Mouse (Mus musculus) gastrocnemius, adult 2 months (tissue): ENCODE data around the gene Clps. TPM values are rescaled to one million over a fixed set of nuclear protein-coding genes. Genes with fewer than 3 reads are reported as not detected.

Source experiments
- DNase-seq: peaks from one replicate; pipeline ENCODE4 v3.0.0; 2022
- H3K27ac ChIP-seq: fragments of 200-600 bp; 2 replicates; pipeline ENCODE4 v1.8.1; 2022; ENCODE audit warnings: mild to moderate bottlenecking
- H3K4me3 ChIP-seq: fragments of 200-600 bp; 2 replicates; pipeline ENCODE4 v1.8.1; 2022; ENCODE audit warnings: mild to moderate bottlenecking, moderate library complexity
- CTCF ChIP-seq: fragments of 200-600 bp; IDR thresholded peaks from 2 replicates; pipeline ENCODE4 v1.8.1; 2022; ENCODE audit warnings: antibody characterized with exemption, mild to moderate bottlenecking, moderate library complexity
- intact Hi-C: fragments of 180-260 bp; cut with DNase I; formaldehyde crosslinking; loops from one replicate; pipeline ENCODE4 v1.15.1; 2025
- total RNA-seq, 2 experiments: library from RNA; stranded (reverse); gene quantifications; 2 replicates each; pipeline ENCODE4 v1.2.3; 2021

Gene Clps
- total RNA-seq, 2 experiments from 2014 or later, result not detected

DNA sequence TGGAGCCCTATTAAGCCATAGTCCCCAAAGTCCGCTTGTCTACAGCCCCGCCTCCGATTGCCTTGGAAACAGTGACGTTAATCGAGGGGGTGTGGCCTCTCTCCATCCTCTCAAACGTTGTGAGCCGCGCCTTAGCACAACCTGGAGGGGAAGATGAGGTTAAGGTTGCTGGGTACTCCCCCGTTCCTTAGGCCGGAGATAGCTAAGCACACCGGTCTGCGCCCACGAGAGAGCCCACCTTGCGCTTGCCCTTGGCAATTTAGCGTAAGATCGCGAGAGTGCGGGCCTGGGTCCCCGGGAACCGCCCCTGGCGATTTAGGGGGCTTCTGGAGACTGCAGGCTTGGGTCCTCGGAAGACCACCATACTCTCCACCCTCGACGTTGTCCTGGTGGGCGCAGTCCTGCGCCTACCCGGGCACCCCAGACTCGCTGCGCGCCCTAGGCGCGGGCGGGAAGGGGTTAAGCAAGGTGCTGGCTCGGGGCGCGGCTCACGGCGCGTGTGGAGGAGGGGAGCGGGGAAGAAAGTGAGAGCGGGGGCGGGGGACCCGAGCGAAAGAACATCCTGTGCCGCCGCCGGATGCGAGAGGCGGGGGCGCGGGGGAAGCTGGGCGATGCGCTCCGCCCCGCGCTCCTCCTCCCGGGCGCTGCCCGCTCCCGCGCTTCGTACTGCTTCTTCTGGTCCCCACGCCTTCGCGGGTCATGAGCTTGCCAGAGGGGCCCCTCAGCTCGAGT, 37.8 kb downstream of the Clps start:
- DNase-seq, result peak; percentile 97
- TF ChIP-seq CTCF, result no peak; the same call in 1 of the 2 replicates
- H3K27ac ChIP-seq, result peak overlapping the region; percentile 99
- peak overlapping the region; percentile 76 for H3K4me3 ChIP-seq
- intact Hi-C loops, result loop anchor here (1.0 to 10.0 kb wide), 2 partner anchors 102 to 288 kb away; partner anchors contain the start of gene Ppard

DNA sequence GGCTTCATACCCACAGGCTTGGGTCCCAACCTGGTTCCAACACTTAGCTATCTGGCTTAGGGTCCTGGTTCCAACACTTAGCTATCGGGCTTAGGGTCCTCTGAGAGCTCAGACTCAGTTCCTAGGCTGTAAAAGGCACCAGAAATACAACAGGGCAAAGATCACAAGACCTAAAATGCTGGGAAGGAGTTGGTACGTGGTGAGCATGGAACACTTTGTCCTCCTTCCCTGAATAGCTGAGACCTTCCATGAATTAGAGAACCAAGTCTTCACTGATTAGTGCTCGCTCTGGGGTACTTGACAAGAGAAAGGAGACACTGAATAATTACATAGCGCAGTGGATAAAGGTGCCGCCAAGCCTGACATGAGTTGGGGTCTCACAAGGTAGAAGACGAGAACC, 38.6 kb downstream of the Clps start:
- intact Hi-C loops, result loop anchor here (10.0 kb wide), 1 partner anchor 287 kb away; the partner anchor contains the start of gene Ppard
- Histone ChIP-seq H3K4me3 (peak overlapping the region; percentile 76), H3K27ac (peak overlapping the region; percentile 99)
- no peak for TF ChIP-seq CTCF
- peak; percentile 26 for DNase-seq

DNA sequence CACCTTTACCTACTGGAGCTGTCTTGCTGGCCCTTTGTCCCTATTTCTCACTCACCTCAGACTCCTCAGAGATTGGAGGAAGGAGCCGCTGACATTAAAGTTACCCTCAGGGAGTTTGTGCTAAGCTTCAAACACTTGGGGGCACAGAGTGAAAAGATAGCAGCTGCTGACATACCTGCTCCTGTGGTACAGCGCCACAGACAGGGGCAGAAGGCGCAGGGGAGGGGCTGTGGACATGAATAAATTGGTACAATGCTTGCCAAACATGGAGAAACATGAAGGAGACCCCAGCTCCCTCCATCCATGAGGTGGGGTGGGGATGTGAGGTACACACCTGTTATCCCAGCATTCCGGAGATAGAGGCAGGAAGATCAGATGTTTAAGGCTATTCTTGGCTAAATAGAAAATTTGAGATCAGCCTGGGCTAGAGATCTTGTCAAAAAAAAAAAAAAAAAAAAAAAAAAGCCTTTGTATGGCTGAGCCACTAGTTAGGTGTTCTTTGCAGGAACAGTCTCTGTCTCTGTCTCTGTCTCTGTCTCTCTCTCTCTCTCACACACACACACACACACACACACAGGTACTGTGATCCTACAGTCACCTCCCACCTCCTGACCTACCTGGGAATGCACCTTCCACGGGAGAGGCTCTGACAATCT, 39.4 kb downstream of the Clps start:
- Histone ChIP-seq H3K4me3 (no peak overlapping the region), H3K27ac (peak overlapping the region; percentile 99)
- TF ChIP-seq CTCF, result no peak
- DNase-seq, result no peak
- intact Hi-C loops, result loop anchor here (10.0 kb wide), 1 partner anchor 286 kb away; the partner anchor contains the start of gene Ppard

DNA sequence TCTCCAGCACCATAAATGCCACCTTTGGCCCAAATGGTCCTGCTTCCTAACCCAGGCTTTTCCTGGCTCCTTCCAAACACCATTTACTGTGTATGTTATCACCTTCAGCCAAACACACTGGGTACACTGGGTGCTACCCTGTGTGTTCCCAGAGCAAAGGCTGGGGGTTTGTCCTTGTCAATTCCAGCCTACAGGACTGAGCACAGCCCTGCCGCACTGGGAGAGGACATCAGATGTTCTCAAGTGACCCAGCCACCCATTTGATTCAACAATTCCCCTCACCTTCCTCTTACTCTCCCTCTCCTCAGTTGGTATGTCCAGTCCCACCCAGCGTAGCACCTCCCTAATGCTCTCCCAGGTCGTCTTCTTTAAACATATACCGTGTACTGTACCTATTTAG, 40.0 kb downstream of the Clps start:
- Histone ChIP-seq H3K27ac (peak overlapping the region; percentile 99), H3K4me3 (no peak overlapping the region)
- intact Hi-C loops, result loop anchor here (10.0 kb wide), 1 partner anchor 286 kb away; the partner anchor contains the start of gene Ppard
- DNase-seq, result no peak
- no peak for TF ChIP-seq CTCF

DNA sequence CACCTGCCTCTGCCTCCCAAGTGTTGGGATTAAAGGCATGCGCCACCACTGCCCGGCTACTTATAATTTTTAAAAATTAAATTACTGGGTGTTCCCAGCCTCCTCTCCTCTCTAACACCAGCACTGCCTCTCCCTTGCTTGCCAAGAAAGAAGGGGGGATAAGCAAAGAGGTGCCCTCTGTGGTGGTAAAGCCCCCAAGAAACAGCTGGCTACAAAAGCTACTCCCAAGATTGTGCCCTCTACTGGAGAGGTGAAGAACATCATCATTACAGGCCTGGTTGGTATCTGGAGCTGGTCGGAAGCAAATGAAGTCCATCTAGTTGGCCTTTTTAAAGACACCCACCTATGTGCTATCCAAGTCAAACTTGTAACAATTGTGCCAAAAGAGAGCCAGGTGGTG, 40.7 kb downstream of the Clps start:
- Histone ChIP-seq H3K27ac (peak overlapping the region; percentile 99), H3K4me3 (no peak overlapping the region)
- intact Hi-C loops, result loop anchor here (10.0 kb wide), 1 partner anchor 285 kb away; the partner anchor contains the start of gene Ppard
- no peak for DNase-seq
- TF ChIP-seq CTCF, result peak; percentile 65

DNA sequence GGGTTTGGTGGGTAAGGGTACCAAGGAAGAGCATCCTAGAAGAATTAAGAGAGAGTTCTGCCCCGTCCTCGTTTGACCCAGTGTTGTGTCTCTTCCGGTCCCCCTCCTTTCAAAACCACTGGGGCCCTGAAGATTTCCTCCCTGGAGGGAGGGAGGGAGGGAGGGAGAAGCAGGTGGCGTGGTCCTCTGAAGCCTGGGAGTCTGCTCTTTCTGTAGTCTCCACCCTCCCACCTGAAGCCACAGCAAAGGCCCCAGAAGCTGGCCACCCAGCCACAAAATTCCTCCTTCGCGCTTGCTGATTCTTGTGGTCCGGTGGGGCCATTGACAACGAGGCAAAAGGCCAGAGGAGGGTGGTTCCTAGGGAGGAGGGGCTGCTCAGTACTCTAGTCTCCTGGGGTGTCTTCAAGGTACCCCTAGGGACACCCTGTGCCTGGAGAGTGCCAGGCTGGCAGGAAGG, 41.9 kb downstream of the Clps start:
- DNase-seq, result peak; percentile 75
- TF ChIP-seq CTCF, result no peak
- Histone ChIP-seq H3K27ac (peak overlapping the region; percentile 99), H3K4me3 (peak overlapping the region; percentile 73)
- intact Hi-C loops, result no loop called here

DNA sequence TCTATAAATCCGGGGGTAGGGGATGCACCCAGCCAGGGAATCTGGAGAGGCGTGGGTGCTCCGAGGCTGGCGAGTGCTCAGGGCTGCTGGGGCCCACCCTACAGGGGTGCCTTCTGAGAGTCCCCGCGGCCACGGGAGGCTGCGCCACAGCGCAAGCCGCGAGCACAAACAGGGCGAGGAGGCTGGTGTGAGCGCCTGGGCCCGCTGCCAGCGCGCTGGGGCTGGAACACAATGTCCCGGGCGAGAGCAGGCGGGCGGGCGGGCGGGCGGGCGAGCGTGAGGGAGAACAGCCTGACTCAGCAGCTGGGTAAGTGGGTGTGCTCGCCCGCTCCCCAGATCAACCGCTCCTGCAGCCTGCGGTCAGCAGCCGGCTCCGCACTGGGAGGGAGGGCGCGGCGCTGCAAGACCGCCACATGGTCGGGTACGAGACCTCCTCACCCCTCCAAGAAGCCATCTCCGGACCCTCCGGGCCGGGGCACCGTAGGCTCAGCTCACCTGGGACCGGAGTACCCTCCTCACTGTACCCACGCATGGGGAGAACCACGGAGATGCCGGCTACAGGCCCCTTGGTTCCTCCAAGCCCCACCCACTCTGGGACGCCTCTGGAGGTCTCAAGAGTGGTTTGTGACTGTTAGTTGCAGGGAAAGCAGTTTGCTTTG, 42.5 kb downstream of the Clps start:
- Histone ChIP-seq H3K27ac (peak overlapping the region; percentile 99), H3K4me3 (peak overlapping the region; percentile 73)
- intact Hi-C loops, result no loop called here
- no peak for TF ChIP-seq CTCF
- peak; percentile 99 for DNase-seq

DNA sequence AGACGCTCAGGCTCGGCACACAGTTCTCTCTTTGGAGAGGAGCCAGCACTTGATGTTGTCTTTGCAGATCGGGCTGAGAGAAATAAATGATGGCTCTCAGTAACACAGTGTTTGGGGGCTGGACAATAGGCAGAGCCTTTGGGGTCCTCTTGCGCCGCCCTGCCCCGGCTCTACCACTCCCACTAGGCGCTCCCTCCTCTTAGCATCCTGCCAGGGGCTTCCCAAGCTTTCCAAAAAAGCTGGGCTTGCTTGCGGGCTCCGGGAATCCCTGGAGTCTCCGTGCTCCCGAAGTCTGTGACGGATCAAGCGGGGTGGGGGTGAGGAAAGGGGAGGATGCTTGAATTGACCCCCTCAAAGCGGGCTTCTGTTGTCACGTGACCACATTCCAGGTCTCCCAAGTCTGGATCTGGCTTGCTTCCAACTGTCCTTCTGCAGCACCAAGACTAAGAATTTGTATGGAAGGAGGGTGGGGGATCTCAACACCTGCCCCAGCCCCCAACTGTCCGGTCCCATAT, 43.1 kb downstream of the Clps start, which contains the start of gene Fkbp5:
TSS of gene Fkbp5 (minus strand) at position 87 of the 515 bp plus-strand sequence.
- TF ChIP-seq CTCF, result no peak
- intact Hi-C loops, result no loop called here
- H3K27ac ChIP-seq, result peak within 1 kb of the TSS; percentile 99
- peak within 1 kb of the TSS; percentile 73 for H3K4me3 ChIP-seq
- DNase-seq, result peak; percentile 92

DNA sequence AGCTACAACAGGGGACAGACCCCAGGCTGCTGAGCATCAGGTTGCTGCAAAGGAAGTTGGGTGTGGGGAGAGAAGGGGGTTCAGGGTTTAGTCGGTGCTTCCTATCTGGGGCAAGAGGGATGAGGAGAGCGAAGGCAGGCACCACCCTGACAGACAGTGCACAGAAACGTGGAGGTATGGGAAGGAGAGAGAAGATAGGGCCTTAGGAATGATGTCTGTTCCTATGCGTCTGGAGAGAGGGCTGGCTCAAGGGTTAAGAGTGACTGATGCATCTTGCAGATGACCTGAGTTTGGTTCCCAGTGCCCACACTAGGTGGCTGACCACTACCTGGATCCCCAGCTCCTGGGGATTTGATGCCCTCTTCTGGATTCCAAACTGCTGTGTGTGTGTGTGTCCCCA, 43.7 kb downstream of the Clps start:
- intact Hi-C loops, result no loop called here
- Histone ChIP-seq H3K27ac (peak overlapping the region; percentile 99), H3K4me3 (peak overlapping the region; percentile 73)
- peak; percentile 38 for DNase-seq
- no peak; the same call in 1 of the 2 replicates for TF ChIP-seq CTCF

DNA sequence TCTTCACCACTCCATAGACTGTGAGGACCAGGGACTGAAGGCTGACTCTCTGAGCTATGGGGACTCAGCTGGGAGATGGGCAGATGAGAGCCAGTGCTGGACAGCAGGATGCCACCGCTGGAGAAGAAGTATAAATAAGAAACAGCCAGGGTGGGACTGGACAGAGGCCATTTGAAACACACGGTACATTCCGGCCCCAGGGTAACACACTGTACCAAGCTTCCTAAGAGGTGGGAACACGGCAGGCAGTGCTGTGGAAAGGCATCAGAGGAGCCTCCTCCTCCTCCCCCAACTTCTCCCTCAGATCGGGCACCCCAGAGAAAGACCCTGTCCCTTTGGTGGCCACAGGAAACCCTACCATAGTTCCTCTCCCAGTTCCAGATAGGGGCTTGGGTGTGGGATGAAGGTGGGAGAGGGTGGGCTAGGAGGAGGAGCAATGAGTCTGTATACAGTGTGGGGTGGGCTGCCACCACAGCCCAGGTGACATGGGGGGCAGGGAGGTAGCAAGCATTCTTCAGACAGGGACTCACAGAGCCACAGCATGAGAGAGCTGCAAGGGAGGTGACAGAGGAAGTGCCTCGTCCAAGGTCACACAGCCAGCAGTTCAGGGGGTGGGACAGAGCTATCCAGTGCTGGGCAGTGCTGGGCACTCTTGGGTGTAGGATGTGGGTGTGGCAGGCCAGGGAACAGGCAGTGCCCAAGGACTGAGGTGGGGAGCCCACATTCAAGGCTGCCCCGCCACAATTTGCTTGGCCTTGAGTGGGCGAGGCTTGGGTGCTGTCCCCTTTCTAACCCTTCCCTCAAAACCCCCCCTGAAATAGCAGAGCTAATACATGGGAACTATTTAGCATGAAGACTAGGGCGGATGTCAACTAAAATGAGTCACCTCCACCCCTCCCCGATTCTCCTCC, 44.9 kb downstream of the Clps start:
- TF ChIP-seq CTCF, result no peak
- DNase-seq, result peak; percentile 81
- Histone ChIP-seq H3K4me3 (peak overlapping the region; percentile 73), H3K27ac (peak overlapping the region; percentile 99)
- intact Hi-C loops, result no loop called here

DNA sequence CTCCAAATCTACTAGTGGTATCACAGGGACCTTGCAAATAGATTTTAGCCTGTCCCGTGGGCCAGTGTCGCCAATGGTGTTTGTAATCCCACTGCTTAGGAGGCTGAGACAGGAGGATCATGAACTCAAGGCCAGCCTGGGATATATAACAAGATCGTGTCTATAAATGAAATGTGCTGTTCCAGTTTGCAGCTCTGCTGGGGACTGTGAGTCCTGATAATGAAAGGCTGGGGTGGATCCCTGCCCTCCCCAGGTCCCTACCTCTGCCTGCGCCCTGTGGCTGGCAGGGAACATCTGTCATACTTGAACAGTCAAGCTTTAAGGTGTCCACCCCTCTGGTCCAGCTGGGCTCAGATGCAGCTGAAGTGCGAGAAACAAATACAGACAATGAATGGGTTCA, 46.0 kb downstream of the Clps start:
- DNase-seq, result peak; percentile 43
- TF ChIP-seq CTCF, result no peak
- intact Hi-C loops, result no loop called here
- Histone ChIP-seq H3K4me3 (peak overlapping the region; percentile 33; the same call in 1 of the 2 replicates), H3K27ac (peak overlapping the region; percentile 99)
